Mouse (Mus musculus): ENCODE data around the gene Sphk1. TPM values are rescaled to one million over a fixed set of nuclear protein-coding genes. Genes with fewer than 3 reads are reported as not detected.
A peak's percentile ranks its signal among the peaks of the same experiment; 100 is the strongest.

Gene Sphk1
- polyA plus RNA-seq, 1 experiment = 3.3 TPM

DNA sequence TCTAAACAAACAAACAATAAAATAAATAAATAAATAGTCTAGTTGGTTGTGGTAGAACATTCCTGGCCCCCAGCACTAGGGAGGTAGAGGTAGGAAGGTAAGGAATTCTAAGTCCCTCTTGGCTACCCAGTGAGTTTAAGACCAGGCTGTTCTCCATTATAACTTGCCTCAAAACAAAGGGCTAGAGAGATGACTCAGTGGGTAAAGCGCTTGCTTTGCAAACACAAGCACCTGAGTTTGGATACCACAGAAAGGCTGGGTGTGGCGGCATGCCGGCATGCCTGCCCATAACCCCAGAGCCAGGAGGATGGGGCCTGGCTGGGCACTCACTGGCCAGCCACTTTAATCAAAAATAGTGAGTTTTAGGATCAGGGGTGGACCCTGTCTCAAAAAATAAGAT, 8.7 kb upstream of the Sphk1 start:
- 0 out of 2 replicates have a peak overlapping the region, but pooled peaks have one; percentile 25 for H3K27ac ChIP-seq (ENCODE audit: control insufficient read depth, insufficient read depth, low read depth, low read length)
- H3K27me3 ChIP-seq (ENCODE audit: control insufficient read depth, insufficient read depth, low read length) = no peaks in the 10 kb centered on the region
- H3K36me3 ChIP-seq (ENCODE audit: control insufficient read depth, insufficient read depth, low read length) = no peaks in the 10 kb centered on the region
- H3K4me1 ChIP-seq (ENCODE audit: control insufficient read depth, insufficient read depth, low read length) = no peaks in the 10 kb centered on the region; the same call in 1 of the 2 replicates
- no peak overlapping the region for H3K4me3 ChIP-seq (ENCODE audit: control insufficient read depth, low read depth, low read length)
- TF ChIP-seq POLR2A (IDR thresholded peaks at IDR 0.05; ENCODE audit: control insufficient read depth, low read depth, low read length) (no peak), CTCF (IDR thresholded peaks at IDR 0.05; ENCODE audit: control insufficient read depth, insufficient read depth, insufficient replicate concordance, low read depth, low read length) (no peak)

- Histone ChIP-seq H3K27me3 (ENCODE audit: control insufficient read depth, insufficient read depth, low read length) (no peaks in the 10 kb centered on the region), H3K4me1 (ENCODE audit: control insufficient read depth, insufficient read depth, low read length) (no peaks in the 10 kb centered on the region; the same call in 1 of the 2 replicates), H3K27ac (ENCODE audit: control insufficient read depth, insufficient read depth, low read depth, low read length) (peak overlapping the region; percentile 27; the same call in 1 of the 2 replicates), H3K36me3 (ENCODE audit: control insufficient read depth, insufficient read depth, low read length) (no peaks in the 10 kb centered on the region), H3K4me3 (ENCODE audit: control insufficient read depth, low read depth, low read length) (no peak overlapping the region)
- TF ChIP-seq CTCF (IDR thresholded peaks at IDR 0.05; ENCODE audit: control insufficient read depth, insufficient read depth, insufficient replicate concordance, low read depth, low read length) (no peak), POLR2A (IDR thresholded peaks at IDR 0.05; ENCODE audit: control insufficient read depth, low read depth, low read length) (no peak)
Measured at GRCm38 (mm10) chr11:116522886-116523698, 7.6 kb upstream of the Sphk1 start.

DNA sequence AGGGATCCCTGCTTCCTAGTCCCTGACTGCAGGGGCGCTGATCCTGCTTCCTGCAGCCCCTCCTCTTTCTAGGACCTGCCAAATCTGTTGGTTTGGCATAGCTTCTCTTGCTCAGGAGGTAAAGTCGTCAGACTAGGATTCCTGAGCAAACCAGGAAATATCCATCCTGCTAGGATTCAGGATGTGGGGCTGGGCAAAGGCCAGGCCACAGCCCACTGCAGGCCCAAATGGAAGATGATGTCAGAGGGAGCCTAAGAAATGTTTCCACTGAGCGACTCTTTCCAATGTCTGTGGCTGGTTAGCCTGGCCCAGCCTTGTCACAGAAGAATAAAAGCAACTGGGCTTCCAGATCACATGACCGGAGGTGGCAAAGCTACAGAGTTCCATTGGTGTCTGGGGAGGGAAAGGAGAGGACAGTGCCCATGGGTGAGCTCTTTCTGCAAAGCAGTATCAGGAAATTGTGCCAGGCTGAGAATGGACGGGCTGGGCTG, 7.0 kb upstream of the Sphk1 start:
- H3K4me1 ChIP-seq (ENCODE audit: control insufficient read depth, insufficient read depth, low read length) = no peaks in the 10 kb centered on the region; the same call in 1 of the 2 replicates
- H3K27ac ChIP-seq (ENCODE audit: control insufficient read depth, insufficient read depth, low read depth, low read length) = no peak overlapping the region; the same call in 1 of the 2 replicates
- no peaks in the 10 kb centered on the region for H3K27me3 ChIP-seq (ENCODE audit: control insufficient read depth, insufficient read depth, low read length)
- H3K4me3 ChIP-seq (ENCODE audit: control insufficient read depth, low read depth, low read length) = no peak overlapping the region
- H3K36me3 ChIP-seq (ENCODE audit: control insufficient read depth, insufficient read depth, low read length) = no peaks in the 10 kb centered on the region
- TF ChIP-seq POLR2A (IDR thresholded peaks at IDR 0.05; ENCODE audit: control insufficient read depth, low read depth, low read length) (no peak), CTCF (IDR thresholded peaks at IDR 0.05; ENCODE audit: control insufficient read depth, insufficient read depth, insufficient replicate concordance, low read depth, low read length) (no peak)

GRCm38 (mm10) chr11:116528636-116529320, 1.9 kb upstream of the Sphk1 start:
- no peak for TF ChIP-seq CTCF (IDR thresholded peaks at IDR 0.05; ENCODE audit: control insufficient read depth, insufficient read depth, insufficient replicate concordance, low read depth, low read length)
- no peak for TF ChIP-seq POLR2A (IDR thresholded peaks at IDR 0.05; ENCODE audit: control insufficient read depth, low read depth, low read length)
- Histone ChIP-seq H3K4me1 (ENCODE audit: control insufficient read depth, insufficient read depth, low read length) (peaks cover 22% of the 10 kb centered on the region), H3K4me3 (ENCODE audit: control insufficient read depth, low read depth, low read length) (no peak overlapping the region), H3K27me3 (ENCODE audit: control insufficient read depth, insufficient read depth, low read length) (0 out of 2 replicates have a peak, but pooled peaks cover 2% of the 10 kb centered on the region), H3K27ac (ENCODE audit: control insufficient read depth, insufficient read depth, low read depth, low read length) (no peak overlapping the region), H3K36me3 (ENCODE audit: control insufficient read depth, insufficient read depth, low read length) (no peaks in the 10 kb centered on the region)

DNA sequence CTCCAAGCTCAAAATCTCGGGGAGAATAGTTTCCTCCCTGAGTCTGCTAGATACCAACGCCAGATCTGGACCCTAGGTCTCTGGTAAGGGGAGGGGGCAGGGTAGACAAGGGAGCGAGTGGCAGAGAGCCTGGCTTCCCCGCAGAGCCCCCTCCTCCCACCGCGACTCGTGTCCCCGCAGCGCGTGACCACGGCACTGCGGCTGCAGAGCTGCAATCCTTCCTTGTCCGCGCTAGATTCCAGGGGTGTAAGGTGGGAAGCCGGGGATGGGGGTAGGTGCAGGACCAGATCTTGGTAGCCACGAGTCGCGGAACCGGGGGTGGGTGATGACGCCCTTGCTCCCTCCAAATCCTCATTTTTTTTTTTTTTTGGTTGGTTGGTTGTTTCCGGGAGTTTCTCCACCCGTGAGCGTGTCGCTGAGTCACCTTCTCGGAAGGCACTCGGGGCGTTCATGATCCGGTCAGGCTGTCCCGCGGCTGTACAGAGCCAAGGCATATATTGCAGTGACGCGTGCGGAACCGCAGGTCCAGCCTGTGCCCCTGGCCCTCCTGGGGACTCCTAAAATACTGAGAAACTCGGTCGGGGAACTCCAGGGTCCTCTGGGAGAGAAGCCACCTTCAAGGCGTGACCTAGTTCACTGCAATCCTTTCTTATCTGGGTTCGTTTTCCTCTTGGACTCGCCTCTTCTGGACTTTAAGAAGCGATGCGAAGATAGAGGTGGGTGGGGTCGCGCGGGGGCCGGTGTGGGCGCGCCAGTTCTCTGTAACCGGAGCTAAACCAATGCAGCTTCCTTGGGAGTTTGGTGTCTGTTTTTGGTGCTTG, 856 bp downstream of the Sphk1 start:
- Histone ChIP-seq H3K4me1 (ENCODE audit: control insufficient read depth, insufficient read depth, low read length) (peaks cover 26% of the 10 kb centered on the region), H3K4me3 (ENCODE audit: control insufficient read depth, low read depth, low read length) (peak overlapping the region; percentile 20; the same call in 1 of the 2 replicates), H3K36me3 (ENCODE audit: control insufficient read depth, insufficient read depth, low read length) (no peaks in the 10 kb centered on the region), H3K27ac (ENCODE audit: control insufficient read depth, insufficient read depth, low read depth, low read length) (no peak overlapping the region), H3K27me3 (ENCODE audit: control insufficient read depth, insufficient read depth, low read length) (0 out of 2 replicates have a peak, but pooled peaks cover 2% of the 10 kb centered on the region)
- TF ChIP-seq POLR2A (IDR thresholded peaks at IDR 0.05; ENCODE audit: control insufficient read depth, low read depth, low read length) (no peak), CTCF (IDR thresholded peaks at IDR 0.05; ENCODE audit: control insufficient read depth, insufficient read depth, insufficient replicate concordance, low read depth, low read length) (no peak)

GRCm38 (mm10) chr11:116532262-116532809, 1.6 kb downstream of the Sphk1 start:
- Histone ChIP-seq H3K27ac (ENCODE audit: control insufficient read depth, insufficient read depth, low read depth, low read length) (no peak overlapping the region), H3K36me3 (ENCODE audit: control insufficient read depth, insufficient read depth, low read length) (no peaks in the 10 kb centered on the region), H3K4me3 (ENCODE audit: control insufficient read depth, low read depth, low read length) (peak overlapping the region; percentile 67), H3K27me3 (ENCODE audit: control insufficient read depth, insufficient read depth, low read length) (0 out of 2 replicates have a peak, but pooled peaks cover 2% of the 10 kb centered on the region), H3K4me1 (ENCODE audit: control insufficient read depth, insufficient read depth, low read length) (peaks cover 26% of the 10 kb centered on the region)
- TF ChIP-seq CTCF (IDR thresholded peaks at IDR 0.05; ENCODE audit: control insufficient read depth, insufficient read depth, insufficient replicate concordance, low read depth, low read length) (no peak), POLR2A (IDR thresholded peaks at IDR 0.05; ENCODE audit: control insufficient read depth, low read depth, low read length) (no peak)

Measured in testis, adult 2 months (tissue).